Mouse (Mus musculus) limb, embryonic 14.5 days (tissue): Measurements from ENCODE around the gene Ndufb4. TPM values are rescaled to one million over a fixed set of nuclear protein-coding genes. Genes with fewer than 3 reads are reported as not detected.

Experiments
- ATAC-seq: fragments of 200-750 bp; cut with Nextera tagmentation; 2 replicates; pipeline ENCODE4 v1.8.0; 2017; ENCODE audit warnings: low read depth, moderate number of reproducible peaks, moderate TSS enrichment; ENCODE audit not compliant: low FRiP score
- DNase-seq: peaks from one replicate; pipeline ENCODE4 v3.0.0-alpha.2; 2015; ENCODE audit warnings: low spot score
- H3K27ac ChIP-seq: fragments of 300-500 bp; sonication (generic); replicated peaks from 2 replicates; pipeline ENCODE4 v1.5.1; 2014; ENCODE audit warnings: low read depth, mild to moderate bottlenecking, low read length, moderate library complexity, mixed read lengths
- H3K27me3 ChIP-seq: fragments of 300-500 bp; sonication (generic); 2 replicates; pipeline ENCODE4 v1.6.1; 2014; ENCODE audit warnings: low read length, mixed read lengths; ENCODE audit not compliant: control insufficient read depth, insufficient read depth
- H3K36me3 ChIP-seq: fragments of 300-500 bp; sonication (generic); 2 replicates; pipeline ENCODE4 v1.6.1; 2014; ENCODE audit warnings: mild to moderate bottlenecking, low read length, moderate library complexity, mixed read lengths; ENCODE audit not compliant: control insufficient read depth, insufficient read depth
- H3K4me1 ChIP-seq: fragments of 300-500 bp; sonication (generic); 2 replicates; pipeline ENCODE4 v1.6.1; 2014; ENCODE audit warnings: antibody characterized with exemption, low read length, mixed read lengths; ENCODE audit not compliant: control insufficient read depth, insufficient read depth
- H3K4me2 ChIP-seq: fragments of 300-500 bp; sonication (generic); replicated peaks from 2 replicates; pipeline ENCODE4 v1.6.1; 2014; ENCODE audit warnings: low read depth, mild to moderate bottlenecking, low read length, moderate library complexity; ENCODE audit not compliant: severe bottlenecking
- H3K4me3 ChIP-seq: fragments of 300-500 bp; sonication (generic); replicated peaks from 2 replicates; pipeline ENCODE4 v1.5.1; 2014; ENCODE audit warnings: low read length
- H3K9ac ChIP-seq: fragments of 300-500 bp; sonication (generic); 2 replicates; pipeline ENCODE4 v1.6.1; 2014; ENCODE audit warnings: mild to moderate bottlenecking, low read depth, low read length, moderate library complexity; ENCODE audit not compliant: severe bottlenecking
- H3K9me3 ChIP-seq: fragments of 300-500 bp; sonication (generic); 2 replicates; pipeline ENCODE4 v1.6.1; 2016; ENCODE audit warnings: low read length; ENCODE audit not compliant: control insufficient read depth
- POLR2A ChIP-seq: fragments of 200-500 bp; IDR thresholded peaks from 2 replicates; pipeline ENCODE4 v1.8.0; 2012; ENCODE audit warnings: inconsistent platforms, mild to moderate bottlenecking, moderate library complexity, borderline replicate concordance; ENCODE audit not compliant: insufficient read depth, insufficient read length; ENCODE audit errors: extremely low read depth
- WGBS: fragments of 180-500 bp; shearing (Covaris S2); extraction: QIAGEN DNeasy Blood & Tissue Kit; methylation state at CpG from one replicate; pipeline ENCODE4 v1.1.7; 2014; 5-methylcytosine and 5-hydroxymethylcytosine counted together
- polyA plus RNA-seq, 2 experiments: library from polyadenylated mRNA; depleted of rRNA in 1 of 2; stranded (reverse) in 1 of 2; unstranded in 1 of 2; fragments of >200 nt; fragmentation: Nextera tagmentation in 1 of 2; extraction: Ambion mirVana in 1 of 2; gene quantifications; 2 replicates each; pipeline versions ENCODE4 v1.2.1 to v1.2.3; 2012 to 2014

The Ndufb4 gene
- polyA plus RNA-seq, 2 experiments: 54.9 to 56.3 TPM

- Histone ChIP-seq H3K9ac (no peak overlapping the region), H3K36me3 (no peaks in the 10 kb centered on the region), H3K27ac (no peak overlapping the region), H3K27me3 (no peaks in the 10 kb centered on the region), H3K4me2 (no peak overlapping the region), H3K9me3 (no peaks in the 10 kb centered on the region), H3K4me3 (no peak overlapping the region), H3K4me1 (no peaks in the 10 kb centered on the region)
- no peak for DNase-seq
- no peak for TF ChIP-seq POLR2A
- WGBS: 74% methylated on average over 5 of the region's 5 CpGs
- ATAC-seq: no peak
These were observed 56.8 kb downstream of the Ndufb4 start for GRCm38 (mm10) chr16:37597412-37597811.

Other genes starting within 250 kb of the Ndufb4 start
- 17.7 and 23.0 TPM in 2 replicates for gene Gtf2e1, start 114.7 kb downstream of the Ndufb4 start, polyA plus RNA-seq (2012; rRNA removed)
- 28.2 and 28.9 TPM in 2 replicates for gene Gtf2e1, start 114.7 kb downstream of the Ndufb4 start, polyA plus RNA-seq (2014; fragmentation: Nextera tagmentation; extraction: Ambion mirVana)
- 11.9 and 14.2 TPM in 2 replicates for gene Rabl3, start 114.6 kb downstream of the Ndufb4 start, polyA plus RNA-seq (2012; rRNA removed)
- 27.8 TPM in 2 replicates for gene Rabl3, start 114.6 kb downstream of the Ndufb4 start, polyA plus RNA-seq (2014; fragmentation: Nextera tagmentation; extraction: Ambion mirVana)
- 0.20 and 0.40 TPM in 2 replicates for gene Hgd, start 74.3 kb downstream of the Ndufb4 start, polyA plus RNA-seq (2012; rRNA removed)
- 0.12 TPM in 1 of 2 replicates, not detected in the other for gene Hgd, start 74.3 kb downstream of the Ndufb4 start, polyA plus RNA-seq (2014; fragmentation: Nextera tagmentation; extraction: Ambion mirVana)
- 478 and 520 TPM in 2 replicates for gene Fstl1, start 122.4 kb upstream of the Ndufb4 start, polyA plus RNA-seq (2012; rRNA removed)
- gene Fstl1, start 122.4 kb upstream of the Ndufb4 start, polyA plus RNA-seq (2014; fragmentation: Nextera tagmentation; extraction: Ambion mirVana): 865 and 910 TPM in 2 replicates
- 0.15 and 0.20 TPM in 2 replicates for gene Gm36028, start 206.7 kb upstream of the Ndufb4 start, polyA plus RNA-seq (2012; rRNA removed)
- not detected in 2 replicates for gene Gm36028, start 206.7 kb upstream of the Ndufb4 start, polyA plus RNA-seq (2014; fragmentation: Nextera tagmentation; extraction: Ambion mirVana)
- 23.4 and 27.1 TPM in 2 replicates for gene Lrrc58, start 213.9 kb upstream of the Ndufb4 start, polyA plus RNA-seq (2012; rRNA removed)
- 54.7 and 56.8 TPM in 2 replicates for gene Lrrc58, start 213.9 kb upstream of the Ndufb4 start, polyA plus RNA-seq (2014; fragmentation: Nextera tagmentation; extraction: Ambion mirVana)